Mouse (Mus musculus) lung, embryonic 16.5 days (tissue): Measurements from ENCODE around the gene Lrrc75b. TPM values are rescaled to one million over a fixed set of nuclear protein-coding genes. Genes with fewer than 3 reads are reported as not detected.
"Not testable (repeated sequence)": the region's sequence is repeated elsewhere in the genome, so short reads cannot be mapped to it uniquely, and the experiment has no call there.

ENCODE experiments used
- ATAC-seq: fragments of 200-750 bp; cut with Nextera tagmentation; 2 replicates; pipeline ENCODE4 v1.8.0; 2017; ENCODE audit warnings: low read depth, mild to moderate bottlenecking, moderate library complexity
- H3K27ac ChIP-seq: fragments of 300-500 bp; sonication (generic); 2 replicates; pipeline ENCODE4 v1.5.1; 2014; ENCODE audit warnings: mild to moderate bottlenecking, control low read depth, low read length
- H3K27me3 ChIP-seq: fragments of 300-500 bp; sonication (generic); 2 replicates; pipeline ENCODE4 v1.6.1; 2014; ENCODE audit warnings: low read depth, low read length, mixed read lengths; ENCODE audit not compliant: control insufficient read depth, insufficient read depth
- H3K36me3 ChIP-seq: fragments of 300-500 bp; sonication (generic); 2 replicates; pipeline ENCODE4 v1.6.1; 2014; ENCODE audit warnings: low read length; ENCODE audit not compliant: control insufficient read depth, insufficient read depth
- H3K4me1 ChIP-seq: fragments of 300-500 bp; sonication (generic); replicated peaks from 2 replicates; pipeline ENCODE4 v1.6.1; 2014; ENCODE audit warnings: low read length, mixed read lengths; ENCODE audit not compliant: control insufficient read depth, insufficient read depth
- H3K4me2 ChIP-seq: fragments of 300-500 bp; sonication (generic); 2 replicates; pipeline ENCODE4 v1.6.1; 2014; ENCODE audit warnings: low read depth, low read length, control low read depth
- H3K4me3 ChIP-seq: fragments of 300-500 bp; sonication (generic); 2 replicates; pipeline ENCODE4 v1.5.1; 2014; ENCODE audit warnings: mild to moderate bottlenecking, low read length, control low read depth
- H3K9ac ChIP-seq: fragments of 300-500 bp; sonication (generic); 2 replicates; pipeline ENCODE4 v1.6.1; 2014; ENCODE audit warnings: low read length, control low read depth
- H3K9me3 ChIP-seq: fragments of 300-500 bp; sonication (generic); 2 replicates; pipeline ENCODE4 v1.6.1; 2016; ENCODE audit warnings: low read length; ENCODE audit not compliant: control insufficient read depth
- WGBS: fragments of 180-500 bp; shearing (Covaris S2); extraction: QIAGEN DNeasy Blood & Tissue Kit; methylation state at CpG from one replicate; pipeline ENCODE4 v1.1.7; 2014; 5-methylcytosine and 5-hydroxymethylcytosine counted together
- polyA plus RNA-seq: library from polyadenylated mRNA; unstranded; fragments of >200 nt; fragmentation: Nextera tagmentation; extraction: Ambion mirVana; gene quantifications from 2 replicates; pipeline ENCODE4 v1.2.1, GENCODE M21; 2015

The Lrrc75b gene
- polyA plus RNA-seq, 1 experiment from 2014 or later = 1.7 TPM

GRCm38 (mm10) chr10:75534216-75534615 is 25.9 kb downstream of the Lrrc75b start:
- 89% methylated on average over 8 of the region's 8 CpGs for WGBS
- no peaks in the 10 kb centered on the region for H3K27me3 ChIP-seq
- H3K4me2 ChIP-seq = no peak overlapping the region
- no peak for ATAC-seq
- H3K4me1 ChIP-seq = no peaks in the 10 kb centered on the region
- no peak overlapping the region for H3K27ac ChIP-seq
- no peak overlapping the region for H3K9ac ChIP-seq
- peaks cover 26% of the 10 kb centered on the region for H3K36me3 ChIP-seq
- no peaks in the 10 kb centered on the region for H3K9me3 ChIP-seq
- H3K4me3 ChIP-seq = no peak overlapping the region

- WGBS = 91% methylated on average over 9 of the region's 9 CpGs
- no peak for ATAC-seq
- H3K4me2 ChIP-seq = no peak overlapping the region
- H3K4me3 ChIP-seq = no peak overlapping the region
- peaks cover 27% of the 10 kb centered on the region for H3K36me3 ChIP-seq
- H3K4me1 ChIP-seq = no peaks in the 10 kb centered on the region
- H3K9me3 ChIP-seq = no peaks in the 10 kb centered on the region
- H3K9ac ChIP-seq = no peak overlapping the region
- no peak overlapping the region for H3K27ac ChIP-seq
- H3K27me3 ChIP-seq = no peaks in the 10 kb centered on the region
These were observed 28.5 kb downstream of the Lrrc75b start for GRCm38 (mm10) chr10:75531532-75532090.

- ATAC-seq = no peak
- WGBS = 78% methylated on average over 2 of the region's 2 CpGs
- Histone ChIP-seq H3K4me1 (no peaks in the 10 kb centered on the region), H3K27ac (no peak overlapping the region), H3K4me3 (no peak overlapping the region), H3K36me3 (peaks cover 21% of the 10 kb centered on the region), H3K27me3 (no peaks in the 10 kb centered on the region), H3K4me2 (no peak overlapping the region), H3K9me3 (no peaks in the 10 kb centered on the region), H3K9ac (no peak overlapping the region)
These were observed 29.8 kb downstream of the Lrrc75b start for GRCm38 (mm10) chr10:75530322-75530721.

GRCm38 (mm10) chr10:75525450-75525849 is 34.7 kb downstream of the Lrrc75b start:
- H3K4me1 ChIP-seq = not testable (repeated sequence)
- H3K36me3 ChIP-seq = peaks cover 33% of the 10 kb centered on the region
- 96% methylated on average over 9 of the region's 9 CpGs for WGBS

GRCm38 (mm10) chr10:75521643-75522042 is 38.5 kb downstream of the Lrrc75b start:
- Histone ChIP-seq H3K27me3 (no peaks in the 10 kb centered on the region), H3K4me1 (peaks cover 8% of the 10 kb centered on the region), H3K27ac (no peak overlapping the region), H3K9me3 (no peaks in the 10 kb centered on the region), H3K9ac (no peak overlapping the region), H3K4me3 (no peak overlapping the region), H3K4me2 (no peak overlapping the region), H3K36me3 (peaks cover 34% of the 10 kb centered on the region)
- 93% methylated on average over 4 of the region's 4 CpGs for WGBS
- ATAC-seq = no peak

More at GRCm38 (mm10) chr10:75525450-75525849, 34.7 kb downstream of the Lrrc75b start:
- not testable (repeated sequence) for ATAC-seq, H3K4me2 ChIP-seq, H3K27me3 ChIP-seq, H3K9me3 ChIP-seq, H3K9ac ChIP-seq, H3K4me3 ChIP-seq, H3K27ac ChIP-seq

GRCm38 (mm10) chr10:75520581-75520980 is 39.5 kb downstream of the Lrrc75b start:
- Histone ChIP-seq H3K27me3 (no peaks in the 10 kb centered on the region), H3K4me2 (no peak overlapping the region), H3K27ac (no peak overlapping the region), H3K36me3 (peaks cover 29% of the 10 kb centered on the region), H3K4me1 (peaks cover 17% of the 10 kb centered on the region), H3K4me3 (no peak overlapping the region), H3K9me3 (no peaks in the 10 kb centered on the region), H3K9ac (no peak overlapping the region)
- 87% methylated on average over 5 of the region's 5 CpGs for WGBS
- no peak for ATAC-seq

- 0% methylated on average over 20 of the region's 20 CpGs for WGBS
- ATAC-seq = peak; percentile 91
- peak within 1 kb of the TSS; percentile 86 for H3K4me3 ChIP-seq
These were observed 42.4 kb downstream of the Lrrc75b start, which contains the start of gene Gucd1 for GRCm38 (mm10) chr10:75517758-75518143. Gucd1 (minus strand) TSS chr10:75517972.

GRCm38 (mm10) chr10:75517073-75517757 is 42.9 kb downstream of the Lrrc75b start, which contains the start of gene Snrpd3:
Snrpd3 (plus strand) TSS chr10:75517551.
- Histone ChIP-seq H3K36me3 (peaks cover 17% of the 10 kb centered on the region), H3K4me3 (peak within 1 kb of the TSS; percentile 86), H3K4me2 (peak within 1 kb of the TSS; percentile 76), H3K27me3 (no peaks in the 10 kb centered on the region), H3K9ac (peak within 1 kb of the TSS; percentile 94), H3K9me3 (no peaks in the 10 kb centered on the region), H3K27ac (peak within 1 kb of the TSS; percentile 99), H3K4me1 (peaks cover 18% of the 10 kb centered on the region)
- peak; percentile 97 for ATAC-seq
- WGBS = 0% methylated on average over 37 of the region's 52 CpGs

More at GRCm38 (mm10) chr10:75517758-75518143, 42.4 kb downstream of the Lrrc75b start, which contains the start of gene Gucd1:
- Histone ChIP-seq H3K4me2 (peak within 1 kb of the TSS; percentile 76), H3K27me3 (no peaks in the 10 kb centered on the region), H3K27ac (peak within 1 kb of the TSS; percentile 99), H3K9me3 (no peaks in the 10 kb centered on the region), H3K9ac (peak within 1 kb of the TSS; percentile 94), H3K36me3 (peaks cover 19% of the 10 kb centered on the region), H3K4me1 (peaks cover 18% of the 10 kb centered on the region)

GRCm38 (mm10) chr10:75516724-75517072 is 43.4 kb downstream of the Lrrc75b start:
- no peaks in the 10 kb centered on the region for H3K9me3 ChIP-seq
- H3K36me3 ChIP-seq = peaks cover 12% of the 10 kb centered on the region
- peak overlapping the region; percentile 86 for H3K4me3 ChIP-seq
- H3K27me3 ChIP-seq = no peaks in the 10 kb centered on the region
- ATAC-seq = no peak
- H3K9ac ChIP-seq = peak overlapping the region; percentile 94
- H3K4me2 ChIP-seq = peak overlapping the region; percentile 76
- H3K27ac ChIP-seq = peak overlapping the region; percentile 99
- H3K4me1 ChIP-seq = peaks cover 18% of the 10 kb centered on the region
- WGBS = under 1% methylated on average over 12 of the region's 12 CpGs
